Mouse (Mus musculus): Measurements from ENCODE around the gene Eif4b. TPM values are rescaled to one million over a fixed set of nuclear protein-coding genes. Genes with fewer than 3 reads are reported as not detected.
A peak's percentile ranks its signal among the peaks of the same experiment; 100 is the strongest.

The Eif4b gene
- polyA plus RNA-seq, 2 experiments: 133 to 199 TPM

DNA sequence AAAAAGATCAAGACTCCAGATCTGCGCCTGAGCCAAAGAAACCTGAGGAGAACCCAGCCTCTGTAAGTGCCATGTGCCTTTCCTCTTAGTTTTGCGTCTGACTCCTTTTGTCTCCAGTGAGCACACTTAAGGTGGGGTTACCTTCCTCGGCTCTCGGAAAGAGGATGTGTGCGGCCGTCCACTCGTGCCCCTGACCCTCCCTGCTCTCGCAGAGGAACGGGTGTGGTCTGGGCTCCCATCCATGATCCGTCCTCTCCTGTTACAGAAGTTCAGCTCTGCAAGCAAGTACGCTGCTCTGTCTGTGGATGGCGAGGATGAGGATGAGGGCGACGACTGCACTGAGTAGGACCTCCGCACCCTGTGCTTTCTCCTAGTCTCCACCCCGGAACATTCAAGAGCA lies 21.4 kb downstream of the Eif4b start:
- no peaks in the 10 kb centered on the region for H3K9me3 ChIP-seq (ENCODE audit: control insufficient read depth, low read length)
- TF ChIP-seq POLR2A (IDR thresholded peaks at IDR 0.05; ENCODE audit: borderline replicate concordance, extremely low read depth, insufficient read depth, insufficient read length): no peak
- DNase-seq (ENCODE audit: low spot score) (no peak), ATAC-seq (ENCODE audit: low FRiP score, low read depth) (no peak)
- no peak overlapping the region for H3K4me3 ChIP-seq (replicated peaks; ENCODE audit: low read length)
- H3K4me1 ChIP-seq (ENCODE audit: control insufficient read depth, insufficient read depth, low read length): peaks cover 24% of the 10 kb centered on the region
- H3K27me3 ChIP-seq (ENCODE audit: control insufficient read depth, insufficient read depth, low read length): no peaks in the 10 kb centered on the region
- H3K27ac ChIP-seq (replicated peaks; ENCODE audit: low read depth, low read length): no peak overlapping the region
- 88% methylated on average over 16 of the region's 16 CpGs for WGBS
- no peak overlapping the region for H3K4me2 ChIP-seq (replicated peaks; ENCODE audit: low read depth, low read length, severe bottlenecking)
- peaks cover 77% of the 10 kb centered on the region for H3K36me3 ChIP-seq (ENCODE audit: control insufficient read depth, insufficient read depth, low read length)
- no peak overlapping the region for H3K9ac ChIP-seq (ENCODE audit: low read depth, low read length, severe bottlenecking)

DNA sequence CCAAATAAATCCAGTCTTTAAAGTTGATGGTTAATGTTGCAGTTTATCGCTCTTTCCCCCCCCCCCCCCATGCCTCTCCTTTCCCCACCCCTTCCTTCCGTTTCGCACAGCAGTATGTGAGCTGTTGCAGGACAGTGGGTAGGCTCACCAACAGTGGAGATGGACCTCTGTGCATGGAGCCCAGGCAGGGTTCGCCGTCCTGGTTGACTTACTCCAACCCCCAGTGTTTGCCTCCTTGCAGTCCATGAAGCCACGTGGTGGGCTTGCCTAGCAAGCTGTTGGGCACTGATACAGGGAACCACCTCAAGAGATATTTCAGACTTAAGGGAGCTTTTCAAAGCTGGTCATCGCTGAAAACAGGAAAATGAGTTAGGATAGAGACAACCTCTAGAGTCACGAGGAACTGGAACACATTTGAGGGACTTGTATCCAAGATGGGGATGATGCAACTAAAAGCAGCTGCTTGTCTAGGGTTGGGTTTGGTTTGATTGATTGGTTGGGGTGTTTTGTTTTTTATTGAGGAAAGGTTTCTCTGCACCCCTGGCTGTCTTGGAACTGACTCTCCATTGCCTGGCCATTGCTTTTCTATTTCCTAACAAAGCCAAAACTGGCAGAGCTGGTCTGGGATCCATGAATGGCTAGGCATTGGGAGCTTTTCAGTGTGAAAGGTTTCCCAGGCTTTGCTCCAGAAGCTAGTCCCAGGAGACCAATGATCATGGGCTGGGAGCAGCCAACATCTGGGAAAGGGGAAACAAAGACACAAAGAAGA lies 23.8 kb downstream of the Eif4b start:
- DNase-seq (ENCODE audit: low spot score) (no peak), ATAC-seq (ENCODE audit: low FRiP score, low read depth) (no peak)
- Histone ChIP-seq H3K36me3 (ENCODE audit: control insufficient read depth, insufficient read depth, low read length) (peaks cover 54% of the 10 kb centered on the region), H3K9ac (ENCODE audit: low read depth, low read length, severe bottlenecking) (no peak overlapping the region), H3K4me3 (replicated peaks; ENCODE audit: low read length) (no peak overlapping the region), H3K4me1 (ENCODE audit: control insufficient read depth, insufficient read depth, low read length) (peaks cover 38% of the 10 kb centered on the region), H3K27me3 (ENCODE audit: control insufficient read depth, insufficient read depth, low read length) (no peaks in the 10 kb centered on the region), H3K9me3 (ENCODE audit: control insufficient read depth, low read length) (no peaks in the 10 kb centered on the region), H3K27ac (replicated peaks; ENCODE audit: low read depth, low read length) (peak overlapping the region; percentile 64), H3K4me2 (replicated peaks; ENCODE audit: low read depth, low read length, severe bottlenecking) (peak overlapping the region; percentile 18; the same call in 1 of the 2 replicates)
- TF ChIP-seq POLR2A (IDR thresholded peaks at IDR 0.05; ENCODE audit: borderline replicate concordance, extremely low read depth, insufficient read depth, insufficient read length): no peak
- 81% methylated on average over 8 of the region's 8 CpGs for WGBS

DNA sequence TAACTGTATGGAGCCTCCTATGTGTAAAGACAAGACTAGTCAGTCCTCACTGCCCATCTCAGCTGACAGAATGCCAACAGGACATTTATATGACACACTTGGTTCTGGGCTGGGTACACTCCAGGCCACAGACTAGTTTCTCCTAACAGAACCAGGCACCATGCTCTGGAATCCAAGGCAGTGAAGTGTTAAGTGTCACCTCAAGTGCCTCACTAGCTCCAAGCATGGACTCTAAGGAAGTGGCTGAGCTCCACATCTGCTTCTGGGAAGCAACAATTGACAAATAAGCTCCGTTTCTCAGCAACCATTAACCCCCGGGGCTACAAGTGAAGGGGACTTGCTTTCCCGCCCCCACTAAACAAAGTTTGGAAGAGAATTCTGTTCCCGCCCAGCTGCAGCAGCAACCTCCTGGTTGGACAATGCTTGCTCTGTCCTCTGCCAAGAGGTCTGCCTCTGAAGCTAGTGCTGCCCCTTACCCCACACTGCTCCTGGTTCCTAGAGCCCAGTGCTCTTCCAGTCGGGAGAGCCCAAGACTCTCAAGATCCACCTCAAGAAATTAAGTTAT lies 24.5 kb downstream of the Eif4b start:
- no peak for TF ChIP-seq POLR2A (IDR thresholded peaks at IDR 0.05; ENCODE audit: borderline replicate concordance, extremely low read depth, insufficient read depth, insufficient read length)
- H3K4me2 ChIP-seq (replicated peaks; ENCODE audit: low read depth, low read length, severe bottlenecking): peak overlapping the region; percentile 78; the same call in 1 of the 2 replicates
- H3K9ac ChIP-seq (ENCODE audit: low read depth, low read length, severe bottlenecking): no peak overlapping the region
- peaks cover 47% of the 10 kb centered on the region for H3K36me3 ChIP-seq (ENCODE audit: control insufficient read depth, insufficient read depth, low read length)
- no peak overlapping the region for H3K4me3 ChIP-seq (replicated peaks; ENCODE audit: low read length)
- peak overlapping the region; percentile 64 for H3K27ac ChIP-seq (replicated peaks; ENCODE audit: low read depth, low read length)
- ATAC-seq (ENCODE audit: low FRiP score, low read depth) (no peak), DNase-seq (ENCODE audit: low spot score) (peak; percentile 74)
- H3K9me3 ChIP-seq (ENCODE audit: control insufficient read depth, low read length): no peaks in the 10 kb centered on the region
- no peaks in the 10 kb centered on the region for H3K27me3 ChIP-seq (ENCODE audit: control insufficient read depth, insufficient read depth, low read length)
- 25% methylated on average over 5 of the region's 5 CpGs for WGBS
- H3K4me1 ChIP-seq (ENCODE audit: control insufficient read depth, insufficient read depth, low read length): peaks cover 46% of the 10 kb centered on the region

DNA sequence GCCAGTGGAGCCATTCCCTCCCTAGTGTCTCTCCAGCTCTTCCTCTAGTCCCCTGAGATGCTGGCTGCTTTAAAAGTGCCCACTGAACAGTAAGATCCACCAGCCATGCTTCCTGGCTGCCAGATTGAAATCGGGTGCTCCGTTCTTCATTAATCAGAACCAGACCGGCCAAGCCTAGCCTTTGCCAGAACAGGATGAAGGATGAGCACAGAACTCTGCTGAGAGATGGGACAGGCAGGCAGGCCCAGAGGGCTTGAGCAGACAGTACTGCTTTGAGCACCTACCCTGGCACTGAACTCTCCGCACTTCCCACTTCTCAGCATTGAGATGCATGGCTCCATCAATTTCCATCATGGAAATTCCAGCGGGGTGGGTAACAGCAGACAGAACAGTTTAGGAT lies 25.7 kb downstream of the Eif4b start:
- DNase-seq (ENCODE audit: low spot score): peak; percentile 52
- WGBS: 23% methylated on average over 5 of the region's 5 CpGs

DNA sequence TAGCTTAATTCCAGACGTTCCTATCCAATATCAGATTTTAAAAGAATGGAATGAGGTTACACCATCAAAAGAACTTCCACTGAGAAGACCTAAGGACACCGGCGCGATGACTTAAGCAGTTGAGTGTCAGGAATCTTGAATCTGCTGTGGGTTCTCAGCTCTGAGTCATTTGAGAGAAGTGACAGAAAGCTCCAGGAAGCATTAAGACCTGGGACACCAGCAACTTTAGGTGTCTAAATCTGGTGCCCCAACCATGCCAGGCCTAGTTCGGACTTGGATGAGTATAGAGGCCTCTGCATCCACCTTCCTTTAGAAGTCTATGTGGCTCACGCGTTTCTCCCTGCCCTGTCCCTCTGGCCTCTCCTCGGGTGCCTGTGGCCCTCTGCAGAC lies 26.2 kb downstream of the Eif4b start:
- peak overlapping the region; percentile 78 for H3K4me2 ChIP-seq (replicated peaks; ENCODE audit: low read depth, low read length, severe bottlenecking)
- DNase-seq (ENCODE audit: low spot score): no peak
- no peak for TF ChIP-seq POLR2A (IDR thresholded peaks at IDR 0.05; ENCODE audit: borderline replicate concordance, extremely low read depth, insufficient read depth, insufficient read length)
- peaks cover 62% of the 10 kb centered on the region for H3K4me1 ChIP-seq (ENCODE audit: control insufficient read depth, insufficient read depth, low read length)
- H3K9me3 ChIP-seq (ENCODE audit: control insufficient read depth, low read length): no peaks in the 10 kb centered on the region
- peak overlapping the region; percentile 65 for H3K9ac ChIP-seq (ENCODE audit: low read depth, low read length, severe bottlenecking)
- H3K27ac ChIP-seq (replicated peaks; ENCODE audit: low read depth, low read length): peak overlapping the region; percentile 97
- no peaks in the 10 kb centered on the region for H3K27me3 ChIP-seq (ENCODE audit: control insufficient read depth, insufficient read depth, low read length)
- peak overlapping the region; percentile 59 for H3K4me3 ChIP-seq (replicated peaks; ENCODE audit: low read length)
- no peak for ATAC-seq (ENCODE audit: low FRiP score, low read depth)
- peaks cover 34% of the 10 kb centered on the region for H3K36me3 ChIP-seq (ENCODE audit: control insufficient read depth, insufficient read depth, low read length)
- 22% methylated on average over 8 of the region's 8 CpGs for WGBS

More for the DNA sequence above, 25.7 kb downstream of the Eif4b start:
- Histone ChIP-seq H3K4me1 (ENCODE audit: control insufficient read depth, insufficient read depth, low read length) (peaks cover 58% of the 10 kb centered on the region), H3K9ac (ENCODE audit: low read depth, low read length, severe bottlenecking) (peak overlapping the region; percentile 65), H3K4me2 (replicated peaks; ENCODE audit: low read depth, low read length, severe bottlenecking) (peak overlapping the region; percentile 78), H3K9me3 (ENCODE audit: control insufficient read depth, low read length) (no peaks in the 10 kb centered on the region), H3K36me3 (ENCODE audit: control insufficient read depth, insufficient read depth, low read length) (peaks cover 35% of the 10 kb centered on the region), H3K27me3 (ENCODE audit: control insufficient read depth, insufficient read depth, low read length) (no peaks in the 10 kb centered on the region), H3K27ac (replicated peaks; ENCODE audit: low read depth, low read length) (peak overlapping the region; percentile 97), H3K4me3 (replicated peaks; ENCODE audit: low read length) (peak overlapping the region; percentile 59)
- ATAC-seq (ENCODE audit: low FRiP score, low read depth): no peak
- TF ChIP-seq POLR2A (IDR thresholded peaks at IDR 0.05; ENCODE audit: borderline replicate concordance, extremely low read depth, insufficient read depth, insufficient read length): no peak
